Mouse (Mus musculus) brain, embryonic 14.5 days (tissue): ENCODE measurements around the gene Fbxo5.

ENCODE experiments used
- CTCF ChIP-seq: fragments of 200-500 bp; IDR thresholded peaks from 2 replicates; pipeline ENCODE4 v1.5.1; 2012; ENCODE audit warnings: inconsistent platforms, mild to moderate bottlenecking, moderate library complexity, borderline replicate concordance; ENCODE audit not compliant: insufficient read depth, insufficient read length; ENCODE audit errors: extremely low read depth
- POLR2A ChIP-seq: fragments of 200-500 bp; IDR thresholded peaks from 2 replicates; pipeline ENCODE4 v1.6.1; 2012; ENCODE audit warnings: mild to moderate bottlenecking, inconsistent platforms, borderline replicate concordance; ENCODE audit not compliant: poor library complexity, insufficient read depth, insufficient read length, severe bottlenecking; ENCODE audit errors: extremely low read depth

DNA sequence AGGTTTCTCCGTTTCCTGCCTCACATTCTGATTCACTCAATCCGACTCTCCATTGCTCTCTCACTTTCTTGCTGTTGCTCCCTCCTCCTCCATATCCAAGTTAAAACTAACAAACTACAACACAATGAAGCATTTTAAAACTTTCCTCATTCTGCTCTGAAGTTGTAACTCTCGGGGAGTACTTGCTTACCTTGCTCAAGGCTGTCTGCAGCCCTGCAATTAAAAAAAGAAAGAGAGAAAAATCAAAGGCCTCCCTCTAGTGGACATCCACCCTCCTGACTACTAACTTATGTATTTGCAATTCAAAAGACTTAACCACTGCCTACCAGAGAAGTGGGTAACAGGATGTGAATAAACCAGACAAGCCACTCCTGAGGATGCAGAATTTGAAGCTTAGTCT, 19.4 kb upstream of the Fbxo5 start:
- peak; percentile 30; the same call in 1 of the 2 replicates for TF ChIP-seq CTCF
- no peak for TF ChIP-seq POLR2A
